Mouse (Mus musculus) fat pad, adult 2 months (tissue): ENCODE measurements around the gene Sub1.

Source experiments
- DNase-seq: peaks from one replicate; pipeline ENCODE4 v3.0.0-alpha.2; 2011; ENCODE audit warnings: low read depth, low spot score; ENCODE audit errors: extremely low read depth

Sub1 gene

GRCm38 (mm10) chr15:11996883-11997282 lies at the start of gene Sub1:
Gene Sub1, minus strand, starts transcription at chr15:11996983.
- no peak for DNase-seq

GRCm38 (mm10) chr15:12040407-12040710 lies 43.6 kb upstream of the Sub1 start:
- DNase-seq = no peak

GRCm38 (mm10) chr15:12039671-12040406 lies 43.1 kb upstream of the Sub1 start:
- DNase-seq = no peak

- no peak for DNase-seq
Measured at GRCm38 (mm10) chr15:12039256-12039655, 42.5 kb upstream of the Sub1 start.

GRCm38 (mm10) chr15:12037866-12038625 lies 41.3 kb upstream of the Sub1 start:
- no peak for DNase-seq

GRCm38 (mm10) chr15:12037217-12037616 lies 40.4 kb upstream of the Sub1 start:
- DNase-seq = no peak

GRCm38 (mm10) chr15:12036675-12037074 lies 39.9 kb upstream of the Sub1 start:
- DNase-seq = no peak

GRCm38 (mm10) chr15:12034317-12034716 lies 37.5 kb upstream of the Sub1 start:
- no peak for DNase-seq

GRCm38 (mm10) chr15:12033155-12033554 lies 36.4 kb upstream of the Sub1 start:
- DNase-seq = no peak

GRCm38 (mm10) chr15:12032512-12032911 lies 35.7 kb upstream of the Sub1 start:
- no peak for DNase-seq

- DNase-seq = no peak
Measured at GRCm38 (mm10) chr15:12031861-12032260, 35.1 kb upstream of the Sub1 start.

- no peak for DNase-seq
Measured at GRCm38 (mm10) chr15:12030221-12030620, 33.4 kb upstream of the Sub1 start.

GRCm38 (mm10) chr15:12027807-12028206 lies 31.0 kb upstream of the Sub1 start:
- DNase-seq = no peak

- no peak for DNase-seq
Measured at GRCm38 (mm10) chr15:12026932-12027450, 30.2 kb upstream of the Sub1 start.

GRCm38 (mm10) chr15:12026026-12026425 lies 29.2 kb upstream of the Sub1 start:
- no peak for DNase-seq

GRCm38 (mm10) chr15:12025341-12025740 lies 28.6 kb upstream of the Sub1 start:
- DNase-seq = no peak

GRCm38 (mm10) chr15:12024791-12025268 lies 28.0 kb upstream of the Sub1 start:
- DNase-seq = no peak

GRCm38 (mm10) chr15:12019443-12019842 lies 22.7 kb upstream of the Sub1 start:
- no peak for DNase-seq

GRCm38 (mm10) chr15:12018428-12018757 lies 21.6 kb upstream of the Sub1 start:
- DNase-seq = no peak

GRCm38 (mm10) chr15:12017700-12018427 lies 21.1 kb upstream of the Sub1 start:
- DNase-seq = no peak

- DNase-seq = no peak
Measured at GRCm38 (mm10) chr15:12014197-12014905, 17.6 kb upstream of the Sub1 start.
